Mouse (Mus musculus) heart, embryonic 13.5 days (tissue): ENCODE results near the gene Krtap5-3. TPM values are rescaled to one million over a fixed set of nuclear protein-coding genes. Genes with fewer than 3 reads are reported as not detected.
"Not testable (repeated sequence)": the region's sequence is repeated elsewhere in the genome, so short reads cannot be mapped to it uniquely, and the experiment has no call there.

ENCODE experiments used
- ATAC-seq: fragments of 200-750 bp; cut with Nextera tagmentation; 2 replicates; pipeline ENCODE4 v1.8.0; 2017; ENCODE audit warnings: moderate TSS enrichment; ENCODE audit not compliant: insufficient number of reproducible peaks, low FRiP score, low TSS enrichment; ENCODE audit errors: extremely low read depth
- H3K27ac ChIP-seq: fragments of 300-500 bp; sonication (generic); replicated peaks from 2 replicates; pipeline ENCODE4 v1.5.1; 2015; ENCODE audit warnings: moderate library complexity, mild to moderate bottlenecking, inconsistent platforms
- H3K27me3 ChIP-seq: fragments of 300-500 bp; sonication (generic); replicated peaks from 2 replicates; pipeline ENCODE4 v1.6.1; 2015; ENCODE audit warnings: mild to moderate bottlenecking, inconsistent platforms
- H3K36me3 ChIP-seq: fragments of 300-500 bp; sonication (generic); 2 replicates; pipeline ENCODE4 v1.6.1; 2015; ENCODE audit warnings: mild to moderate bottlenecking, inconsistent platforms
- H3K4me1 ChIP-seq: fragments of 300-500 bp; sonication (generic); 2 replicates; pipeline ENCODE4 v1.6.1; 2015; ENCODE audit warnings: inconsistent platforms
- H3K4me2 ChIP-seq: fragments of 300-500 bp; sonication (generic); 2 replicates; pipeline ENCODE4 v1.6.1; 2015; ENCODE audit warnings: inconsistent platforms, mild to moderate bottlenecking, moderate library complexity
- H3K4me3 ChIP-seq: fragments of 300-500 bp; sonication (generic); 2 replicates; pipeline ENCODE4 v1.5.1; 2015; ENCODE audit warnings: moderate library complexity, mild to moderate bottlenecking, inconsistent platforms
- H3K9ac ChIP-seq: fragments of 300-500 bp; sonication (generic); 2 replicates; pipeline ENCODE4 v1.6.1; 2015; ENCODE audit warnings: inconsistent platforms, mild to moderate bottlenecking, moderate library complexity
- H3K9me3 ChIP-seq: fragments of 300-500 bp; sonication (generic); 2 replicates; pipeline ENCODE4 v1.6.1; 2016; ENCODE audit warnings: inconsistent platforms
- WGBS: fragments of 180-500 bp; shearing (Covaris S2); methylation state at CpG from one replicate; pipeline ENCODE4 v1.1.7; 2015; ENCODE audit warnings: mixed read lengths; 5-methylcytosine and 5-hydroxymethylcytosine counted together
- polyA plus RNA-seq: library from polyadenylated mRNA; unstranded; fragments of >200 nt; fragmentation: Nextera tagmentation; extraction: Ambion mirVana; gene quantifications from 2 replicates; pipeline ENCODE4 v1.2.1, GENCODE M21; 2015

Krtap5-3 gene
- not detected in 2 replicates for polyA plus RNA-seq

GRCm38 (mm10) chr7:142201064-142201463, at the start of gene Krtap5-3:
Gene Krtap5-3, plus strand, starts transcription at chr7:142201364.
- Histone ChIP-seq H3K9me3 (no peaks in the 10 kb centered on the region), H3K36me3 (no peaks in the 10 kb centered on the region), H3K4me3 (no peak within 1 kb of the TSS), H3K27me3 (0 out of 2 replicates have a peak, but pooled peaks cover 5% of the 10 kb centered on the region), H3K4me2 (no peak within 1 kb of the TSS), H3K9ac (no peak within 1 kb of the TSS), H3K27ac (no peak within 1 kb of the TSS), H3K4me1 (no peaks in the 10 kb centered on the region)
- no peak for ATAC-seq
- WGBS = 71% methylated on average over 1 of the region's 1 CpGs

- no peak overlapping the region for H3K27ac ChIP-seq
- H3K9me3 ChIP-seq = no peaks in the 10 kb centered on the region
- 76% methylated on average over 4 of the region's 4 CpGs for WGBS
- H3K36me3 ChIP-seq = no peaks in the 10 kb centered on the region
- H3K9ac ChIP-seq = no peak overlapping the region
- ATAC-seq = no peak
- H3K4me3 ChIP-seq = no peak overlapping the region
- no peaks in the 10 kb centered on the region for H3K4me1 ChIP-seq
- no peak overlapping the region for H3K4me2 ChIP-seq
- H3K27me3 ChIP-seq = no peaks in the 10 kb centered on the region; the same call in 1 of the 2 replicates
These were observed 49.0 kb upstream of the Krtap5-3 start for GRCm38 (mm10) chr7:142152191-142152590.

GRCm38 (mm10) chr7:142155308-142155707, 45.9 kb upstream of the Krtap5-3 start:
- Histone ChIP-seq H3K36me3 (no peaks in the 10 kb centered on the region), H3K4me2 (no peak overlapping the region), H3K4me3 (no peak overlapping the region), H3K9me3 (no peaks in the 10 kb centered on the region), H3K27me3 (peaks cover 4% of the 10 kb centered on the region; the same call in 1 of the 2 replicates), H3K9ac (no peak overlapping the region), H3K27ac (no peak overlapping the region), H3K4me1 (no peaks in the 10 kb centered on the region)
- no peak for ATAC-seq
- WGBS = 49% methylated on average over 1 of the region's 1 CpGs

GRCm38 (mm10) chr7:142157013-142157412, 44.2 kb upstream of the Krtap5-3 start, which contains the start of gene Gm29735:
Gene Gm29735, minus strand, starts transcription at chr7:142157113.
- ATAC-seq, H3K9me3 ChIP-seq, H3K4me2 ChIP-seq, H3K9ac ChIP-seq, H3K4me3 ChIP-seq, H3K27me3 ChIP-seq, H3K4me1 ChIP-seq, H3K36me3 ChIP-seq, H3K27ac ChIP-seq: not testable (repeated sequence)
- WGBS = 48% methylated on average over 2 of the region's 2 CpGs

- 87% methylated on average over 3 of the region's 3 CpGs for WGBS
- H3K4me2 ChIP-seq = no peak overlapping the region
- H3K36me3 ChIP-seq = no peaks in the 10 kb centered on the region
- H3K9me3 ChIP-seq = no peaks in the 10 kb centered on the region
- H3K9ac ChIP-seq = no peak overlapping the region
- H3K4me3 ChIP-seq = no peak overlapping the region
- peaks cover 8% of the 10 kb centered on the region; the same call in 1 of the 2 replicates for H3K27me3 ChIP-seq
- no peak for ATAC-seq
- H3K27ac ChIP-seq = no peak overlapping the region
- H3K4me1 ChIP-seq = no peaks in the 10 kb centered on the region
These were observed 41.8 kb upstream of the Krtap5-3 start for GRCm38 (mm10) chr7:142159366-142159765.

- not testable (repeated sequence) for H3K9ac ChIP-seq, H3K4me2 ChIP-seq, H3K27me3 ChIP-seq, H3K4me3 ChIP-seq, H3K27ac ChIP-seq, ATAC-seq, H3K36me3 ChIP-seq, H3K4me1 ChIP-seq, H3K9me3 ChIP-seq
These were observed 35.5 kb upstream of the Krtap5-3 start, which contains the start of gene Gm4553 for GRCm38 (mm10) chr7:142165639-142166038. Gene Gm4553, minus strand, starts transcription at chr7:142165739.

GRCm38 (mm10) chr7:142169836-142170235, 31.3 kb upstream of the Krtap5-3 start:
- Histone ChIP-seq H3K9me3 (no peaks in the 10 kb centered on the region), H3K4me3 (no peak overlapping the region), H3K27ac (no peak overlapping the region), H3K4me1 (no peaks in the 10 kb centered on the region), H3K27me3 (no peaks in the 10 kb centered on the region; the same call in 1 of the 2 replicates), H3K4me2 (no peak overlapping the region), H3K9ac (no peak overlapping the region), H3K36me3 (no peaks in the 10 kb centered on the region)
- ATAC-seq = no peak
- 41% methylated on average over 3 of the region's 3 CpGs for WGBS

GRCm38 (mm10) chr7:142175905-142176304, 25.3 kb upstream of the Krtap5-3 start, which contains the start of gene Krtap5-2:
Gene Krtap5-2, minus strand, starts transcription at chr7:142176005.
- ATAC-seq, H3K4me3 ChIP-seq, H3K27ac ChIP-seq, H3K4me2 ChIP-seq, H3K27me3 ChIP-seq, H3K9ac ChIP-seq, H3K4me1 ChIP-seq, H3K36me3 ChIP-seq, H3K9me3 ChIP-seq: not testable (repeated sequence)

- ATAC-seq = no peak
- H3K9me3 ChIP-seq = no peaks in the 10 kb centered on the region
- 67% methylated on average over 1 of the region's 1 CpGs for WGBS
- no peak overlapping the region for H3K4me3 ChIP-seq
- H3K27ac ChIP-seq = no peak overlapping the region
- no peaks in the 10 kb centered on the region for H3K36me3 ChIP-seq
- no peak overlapping the region for H3K9ac ChIP-seq
- H3K4me2 ChIP-seq = no peak overlapping the region
- no peaks in the 10 kb centered on the region for H3K27me3 ChIP-seq
- H3K4me1 ChIP-seq = no peaks in the 10 kb centered on the region
These were observed 22.5 kb upstream of the Krtap5-3 start for GRCm38 (mm10) chr7:142178685-142179084.

GRCm38 (mm10) chr7:142181021-142181420, 20.1 kb upstream of the Krtap5-3 start:
- Histone ChIP-seq H3K36me3 (no peaks in the 10 kb centered on the region), H3K9me3 (no peaks in the 10 kb centered on the region), H3K27ac (no peak overlapping the region), H3K4me2 (no peak overlapping the region), H3K4me1 (no peaks in the 10 kb centered on the region), H3K27me3 (no peaks in the 10 kb centered on the region; the same call in 1 of the 2 replicates), H3K9ac (no peak overlapping the region), H3K4me3 (no peak overlapping the region)
- ATAC-seq = no peak
- 29% methylated on average over 1 of the region's 1 CpGs for WGBS

GRCm38 (mm10) chr7:142188156-142188555, 13.0 kb upstream of the Krtap5-3 start:
- Histone ChIP-seq H3K9ac (no peak overlapping the region), H3K36me3 (no peaks in the 10 kb centered on the region), H3K9me3 (no peaks in the 10 kb centered on the region), H3K27ac (no peak overlapping the region), H3K4me3 (no peak overlapping the region), H3K4me1 (no peaks in the 10 kb centered on the region), H3K4me2 (no peak overlapping the region), H3K27me3 (peaks cover 3% of the 10 kb centered on the region; the same call in 1 of the 2 replicates)
- 58% methylated on average over 2 of the region's 2 CpGs for WGBS
- no peak for ATAC-seq

- ATAC-seq = no peak
- Histone ChIP-seq H3K27ac (no peak within 1 kb of the TSS), H3K4me1 (no peaks in the 10 kb centered on the region), H3K27me3 (0 out of 2 replicates have a peak, but pooled peaks cover 3% of the 10 kb centered on the region), H3K9ac (no peak within 1 kb of the TSS), H3K4me3 (no peak within 1 kb of the TSS), H3K4me2 (no peak within 1 kb of the TSS), H3K36me3 (no peaks in the 10 kb centered on the region), H3K9me3 (no peaks in the 10 kb centered on the region)
- WGBS = 31% methylated on average over 2 of the region's 2 CpGs
These were observed 10.9 kb upstream of the Krtap5-3 start, which contains the start of gene Gm10153 for GRCm38 (mm10) chr7:142190289-142190688. Gene Gm10153, minus strand, starts transcription at chr7:142190389.
